Mouse (Mus musculus): ENCODE results near the gene Rab7. TPM values are rescaled to one million over a fixed set of nuclear protein-coding genes. Genes with fewer than 3 reads are reported as not detected.

Rab7 gene
- total RNA-seq, 2 experiments from 2014 or later, result 295 to 343 TPM

Small RNAs within 50 kb of the gene (microRNA-seq; reads per million reads assigned to microRNA genes)
- 0 reads per million in 2 experiments for gene Gm47286 (ENCODE audit: borderline number of aligned reads in 2 of 2)

Other genes starting within 250 kb of the Rab7 start
- 10 to 100 TPM; 28.8 to 30.0 TPM for gene Rab43, start 233.1 kb downstream of the Rab7 start, total RNA-seq (2021)
- gene Gm45140, start 209.5 kb downstream of the Rab7 start, total RNA-seq (2021), result 1 to 10 TPM; 4.3 to 6.8 TPM
- 100 to 1,000 TPM in 1 of 2 experiments, 10 to 100 TPM in 1; 55.9 to 120 TPM for gene Isy1, start 206.5 kb downstream of the Rab7 start, total RNA-seq (2021)
- gene Cnbp, start 194.2 kb downstream of the Rab7 start, total RNA-seq (2021), result 100 to 1,000 TPM; 428 to 457 TPM
- gene Copg1, start 157.5 kb downstream of the Rab7 start, total RNA-seq (2021), result 100 to 1,000 TPM; 103 to 105 TPM
- 10 to 100 TPM; 23.1 to 24.8 TPM for gene Hmces, start 131.3 kb downstream of the Rab7 start, total RNA-seq (2021)
- gene H1fx, start 63.6 kb downstream of the Rab7 start, total RNA-seq (2021), result 1 to 10 TPM; 5.9 to 9.1 TPM
- 100 to 1,000 TPM; 222 to 247 TPM for gene Rpn1, start 39.2 kb upstream of the Rab7 start, total RNA-seq (2021)
- 10 to 100 TPM; 23.5 to 28.8 TPM for gene Gata2, start 148.6 kb upstream of the Rab7 start, total RNA-seq (2021)
- not detected for gene Dnajb8, start 177.0 kb upstream of the Rab7 start, total RNA-seq (2021)

All from adrenal gland, adult 18-20 months (tissue).